Mouse (Mus musculus): ENCODE results near the gene Scn1b. TPM values are rescaled to one million over a fixed set of nuclear protein-coding genes. Genes with fewer than 3 reads are reported as not detected.
A peak's percentile ranks its signal among the peaks of the same experiment; 100 is the strongest.

Gene Scn1b
- polyA plus RNA-seq, 1 experiment: 41.6 TPM

GRCm38 (mm10) chr7:31082831-31083588 is 43.8 kb downstream of the Scn1b start:
- no peaks in the 10 kb centered on the region for H3K27me3 ChIP-seq (ENCODE audit: control insufficient read depth, insufficient read depth, low read length)
- no peak overlapping the region for H3K4me3 ChIP-seq (ENCODE audit: extremely low read depth, insufficient read depth, insufficient read length)
- TF ChIP-seq POLR2A (IDR thresholded peaks at IDR 0.05; ENCODE audit: low read depth, low read length): no peak
- no peak for TF ChIP-seq CTCF (IDR thresholded peaks at IDR 0.05; ENCODE audit: extremely low read depth, insufficient read depth, insufficient read length, insufficient replicate concordance)
- no peaks in the 10 kb centered on the region for H3K36me3 ChIP-seq (ENCODE audit: control insufficient read depth, insufficient read depth, low read length)
- DNase-seq (ENCODE audit: low read depth in 1 of 2, low spot score in 2 of 2): no peak
- WGBS: 71% methylated on average over 14 of the region's 14 CpGs
- peaks cover 4% of the 10 kb centered on the region for H3K4me1 ChIP-seq (ENCODE audit: control insufficient read depth, insufficient read depth, insufficient read length)
- no peak overlapping the region for H3K27ac ChIP-seq (ENCODE audit: insufficient read depth, low read length)

GRCm38 (mm10) chr7:31082106-31082505 is 44.7 kb downstream of the Scn1b start:
- no peak for DNase-seq (ENCODE audit: low read depth in 1 of 2, low spot score in 2 of 2)
- H3K4me1 ChIP-seq (ENCODE audit: control insufficient read depth, insufficient read depth, insufficient read length): no peaks in the 10 kb centered on the region; the same call in 1 of the 2 replicates
- TF ChIP-seq POLR2A (IDR thresholded peaks at IDR 0.05; ENCODE audit: low read depth, low read length) (no peak), CTCF (IDR thresholded peaks at IDR 0.05; ENCODE audit: extremely low read depth, insufficient read depth, insufficient read length, insufficient replicate concordance) (no peak)
- no peaks in the 10 kb centered on the region for H3K36me3 ChIP-seq (ENCODE audit: control insufficient read depth, insufficient read depth, low read length)
- H3K4me3 ChIP-seq (ENCODE audit: extremely low read depth, insufficient read depth, insufficient read length): no peak overlapping the region
- H3K27me3 ChIP-seq (ENCODE audit: control insufficient read depth, insufficient read depth, low read length): no peaks in the 10 kb centered on the region
- no peak overlapping the region for H3K27ac ChIP-seq (ENCODE audit: insufficient read depth, low read length)

DNA sequence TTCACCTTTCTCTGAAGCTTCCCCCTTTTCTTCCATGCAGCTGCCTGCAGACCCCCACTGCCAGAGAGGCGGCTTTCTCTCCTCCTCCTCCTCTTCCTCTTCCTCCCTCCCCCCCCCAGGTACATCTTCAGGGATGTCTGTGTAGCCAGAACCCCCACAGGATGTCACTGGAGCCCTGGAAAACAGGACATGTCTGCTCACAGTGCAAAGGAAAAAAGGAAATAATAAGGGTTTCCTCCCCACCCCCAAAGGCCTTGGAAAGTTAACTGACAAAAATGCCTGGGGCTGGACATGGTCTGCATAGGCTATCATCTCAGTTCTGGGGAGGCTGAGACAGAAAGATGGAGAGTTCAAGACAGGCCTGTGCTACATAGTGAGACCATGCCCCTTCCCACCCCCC is 45.7 kb downstream of the Scn1b start:
- 63% methylated on average over 1 of the region's 1 CpGs for WGBS
- Histone ChIP-seq H3K36me3 (ENCODE audit: control insufficient read depth, insufficient read depth, low read length) (no peaks in the 10 kb centered on the region), H3K4me1 (ENCODE audit: control insufficient read depth, insufficient read depth, insufficient read length) (no peaks in the 10 kb centered on the region; the same call in 1 of the 2 replicates), H3K4me3 (ENCODE audit: extremely low read depth, insufficient read depth, insufficient read length) (no peak overlapping the region), H3K27ac (ENCODE audit: insufficient read depth, low read length) (no peak overlapping the region), H3K27me3 (ENCODE audit: control insufficient read depth, insufficient read depth, low read length) (no peaks in the 10 kb centered on the region)
- no peak for TF ChIP-seq CTCF (IDR thresholded peaks at IDR 0.05; ENCODE audit: extremely low read depth, insufficient read depth, insufficient read length, insufficient replicate concordance)
- TF ChIP-seq POLR2A (IDR thresholded peaks at IDR 0.05; ENCODE audit: low read depth, low read length): no peak
- no peak for DNase-seq (ENCODE audit: low read depth in 1 of 2, low spot score in 2 of 2)

GRCm38 (mm10) chr7:31080611-31081010 is 46.2 kb downstream of the Scn1b start:
- no peak overlapping the region for H3K27ac ChIP-seq (ENCODE audit: insufficient read depth, low read length)
- DNase-seq (ENCODE audit: low read depth in 1 of 2, low spot score in 2 of 2): no peak
- H3K36me3 ChIP-seq (ENCODE audit: control insufficient read depth, insufficient read depth, low read length): no peaks in the 10 kb centered on the region
- H3K4me1 ChIP-seq (ENCODE audit: control insufficient read depth, insufficient read depth, insufficient read length): no peaks in the 10 kb centered on the region; the same call in 1 of the 2 replicates
- no peak overlapping the region for H3K4me3 ChIP-seq (ENCODE audit: extremely low read depth, insufficient read depth, insufficient read length)
- TF ChIP-seq CTCF (IDR thresholded peaks at IDR 0.05; ENCODE audit: extremely low read depth, insufficient read depth, insufficient read length, insufficient replicate concordance) (no peak), POLR2A (IDR thresholded peaks at IDR 0.05; ENCODE audit: low read depth, low read length) (no peak)
- WGBS: 87% methylated on average over 3 of the region's 3 CpGs
- no peaks in the 10 kb centered on the region for H3K27me3 ChIP-seq (ENCODE audit: control insufficient read depth, insufficient read depth, low read length)

- WGBS: 87% methylated on average over 8 of the region's 8 CpGs
- H3K27me3 ChIP-seq (ENCODE audit: control insufficient read depth, insufficient read depth, low read length): no peaks in the 10 kb centered on the region
- H3K4me1 ChIP-seq (ENCODE audit: control insufficient read depth, insufficient read depth, insufficient read length): no peaks in the 10 kb centered on the region
- H3K4me3 ChIP-seq (ENCODE audit: extremely low read depth, insufficient read depth, insufficient read length): no peak overlapping the region
- H3K36me3 ChIP-seq (ENCODE audit: control insufficient read depth, insufficient read depth, low read length): no peaks in the 10 kb centered on the region
- TF ChIP-seq POLR2A (IDR thresholded peaks at IDR 0.05; ENCODE audit: low read depth, low read length) (no peak), CTCF (IDR thresholded peaks at IDR 0.05; ENCODE audit: extremely low read depth, insufficient read depth, insufficient read length, insufficient replicate concordance) (no peak)
- no peak overlapping the region for H3K27ac ChIP-seq (ENCODE audit: insufficient read depth, low read length)
- no peak for DNase-seq (ENCODE audit: low read depth in 1 of 2, low spot score in 2 of 2)
Observed at GRCm38 (mm10) chr7:31079670-31080069, 47.1 kb downstream of the Scn1b start.

- Histone ChIP-seq H3K4me1 (ENCODE audit: control insufficient read depth, insufficient read depth, insufficient read length) (no peaks in the 10 kb centered on the region), H3K4me3 (ENCODE audit: extremely low read depth, insufficient read depth, insufficient read length) (no peak overlapping the region), H3K27me3 (ENCODE audit: control insufficient read depth, insufficient read depth, low read length) (no peaks in the 10 kb centered on the region), H3K27ac (ENCODE audit: insufficient read depth, low read length) (no peak overlapping the region), H3K36me3 (ENCODE audit: control insufficient read depth, insufficient read depth, low read length) (no peaks in the 10 kb centered on the region)
- 48% methylated on average over 5 of the region's 5 CpGs for WGBS
- peak; percentile 43; the same call in 1 of the 2 replicates for TF ChIP-seq CTCF (IDR thresholded peaks at IDR 0.05; ENCODE audit: extremely low read depth, insufficient read depth, insufficient read length, insufficient replicate concordance)
- no peak for TF ChIP-seq POLR2A (IDR thresholded peaks at IDR 0.05; ENCODE audit: low read depth, low read length)
- no peak for DNase-seq (ENCODE audit: low read depth in 1 of 2, low spot score in 2 of 2)
Observed at GRCm38 (mm10) chr7:31077885-31078445, 48.8 kb downstream of the Scn1b start.

- H3K27me3 ChIP-seq (ENCODE audit: control insufficient read depth, insufficient read depth, low read length): no peaks in the 10 kb centered on the region
- no peak for TF ChIP-seq CTCF (IDR thresholded peaks at IDR 0.05; ENCODE audit: extremely low read depth, insufficient read depth, insufficient read length, insufficient replicate concordance)
- no peak overlapping the region for H3K27ac ChIP-seq (ENCODE audit: insufficient read depth, low read length)
- no peaks in the 10 kb centered on the region for H3K36me3 ChIP-seq (ENCODE audit: control insufficient read depth, insufficient read depth, low read length)
- H3K4me3 ChIP-seq (ENCODE audit: extremely low read depth, insufficient read depth, insufficient read length): no peak overlapping the region
- 80% methylated on average over 6 of the region's 6 CpGs for WGBS
- no peaks in the 10 kb centered on the region for H3K4me1 ChIP-seq (ENCODE audit: control insufficient read depth, insufficient read depth, insufficient read length)
- DNase-seq (ENCODE audit: low read depth in 1 of 2, low spot score in 2 of 2): no peak
Observed at GRCm38 (mm10) chr7:31077470-31077869, 49.3 kb downstream of the Scn1b start.
